Mouse (Mus musculus): ENCODE results near the gene Tshz2.

GRCm38 (mm10) chr2:170011858-170012257, 379.0 kb downstream of the Tshz2 start:
- no peak for TF ChIP-seq CTCF (IDR thresholded peaks at IDR 0.05; ENCODE audit: control insufficient read depth, insufficient read depth, insufficient read length)
- TF ChIP-seq MYOD1 (IDR thresholded peaks at IDR 0.05; ENCODE audit: control insufficient read depth, insufficient read length, low read depth): no peak
